Mouse (Mus musculus) layer of hippocampus, adult 8-10 months (tissue): ENCODE data around the gene Pard3. TPM values are rescaled to one million over a fixed set of nuclear protein-coding genes. Genes with fewer than 3 reads are reported as not detected.

Source experiments
- DNase-seq, 2 experiments: peaks; one replicate each; pipeline ENCODE4 v3.0.0; 2022; ENCODE audit warnings: low spot score in 2 of 2
- total RNA-seq, 4 experiments: library from RNA; stranded (reverse); gene quantifications; 2 replicates each; pipeline ENCODE4 v1.2.4; 2022

Gene Pard3
- total RNA-seq, 4 experiments from 2014 or later, result 22.7 to 28.9 (median 25.4) TPM

GRCm38 (mm10) chr8:127540273-127540672 lies 476.6 kb downstream of the Pard3 start:
- DNase-seq, result no peak

- no peak for DNase-seq
Observed at GRCm38 (mm10) chr8:127542162-127542561, 478.5 kb downstream of the Pard3 start.

GRCm38 (mm10) chr8:127543676-127544075 lies 480.0 kb downstream of the Pard3 start:
- no peak for DNase-seq

- no peak for DNase-seq
Observed at GRCm38 (mm10) chr8:127546161-127546560, 482.5 kb downstream of the Pard3 start.

GRCm38 (mm10) chr8:127550928-127551327 lies 487.2 kb downstream of the Pard3 start:
- no peak for DNase-seq

- DNase-seq, result peak in 1 of 2 experiments; percentile 31
Observed at GRCm38 (mm10) chr8:127552161-127552595, 488.5 kb downstream of the Pard3 start.

- DNase-seq, result peak in 1 of 2 experiments; percentile 20
Observed at GRCm38 (mm10) chr8:127552836-127553235, 489.1 kb downstream of the Pard3 start.

- no peak for DNase-seq
Observed at GRCm38 (mm10) chr8:127553582-127553981, 489.9 kb downstream of the Pard3 start.

GRCm38 (mm10) chr8:127555795-127556194 lies 492.1 kb downstream of the Pard3 start:
- no peak for DNase-seq

- no peak for DNase-seq
Observed at GRCm38 (mm10) chr8:127556964-127557363, 493.3 kb downstream of the Pard3 start.

- no peak for DNase-seq
Observed at GRCm38 (mm10) chr8:127557566-127557965, 493.9 kb downstream of the Pard3 start.

- no peak for DNase-seq
Observed at GRCm38 (mm10) chr8:127563634-127564033, 499.9 kb downstream of the Pard3 start.

GRCm38 (mm10) chr8:127564426-127564825 lies 500.7 kb downstream of the Pard3 start:
- DNase-seq, result no peak

GRCm38 (mm10) chr8:127569212-127569611 lies 505.5 kb downstream of the Pard3 start:
- no peak for DNase-seq

- no peak for DNase-seq
Observed at GRCm38 (mm10) chr8:127570527-127570926, 506.8 kb downstream of the Pard3 start.

- DNase-seq, result no peak
Observed at GRCm38 (mm10) chr8:127572493-127572892, 508.8 kb downstream of the Pard3 start.

GRCm38 (mm10) chr8:127576657-127577056 lies 513.0 kb downstream of the Pard3 start:
- no peak for DNase-seq

GRCm38 (mm10) chr8:127577656-127578055 lies 514.0 kb downstream of the Pard3 start:
- no peak for DNase-seq

- no peak for DNase-seq
Observed at GRCm38 (mm10) chr8:127579436-127579835, 515.7 kb downstream of the Pard3 start.

GRCm38 (mm10) chr8:127583429-127583828 lies 519.7 kb downstream of the Pard3 start:
- no peak for DNase-seq

GRCm38 (mm10) chr8:127585618-127586017 lies 521.9 kb downstream of the Pard3 start:
- no peak for DNase-seq

GRCm38 (mm10) chr8:127586681-127587080 lies 523.0 kb downstream of the Pard3 start:
- no peak for DNase-seq

GRCm38 (mm10) chr8:127588313-127588712 lies 524.6 kb downstream of the Pard3 start:
- no peak for DNase-seq

- peak in 1 of 2 experiments; percentile 39 for DNase-seq
Observed at GRCm38 (mm10) chr8:127589291-127589690, 525.6 kb downstream of the Pard3 start.
